Mouse (Mus musculus) heart, embryonic 11.5 days (tissue): ENCODE results near the gene Pced1b. TPM values are rescaled to one million over a fixed set of nuclear protein-coding genes. Genes with fewer than 3 reads are reported as not detected.

Source experiments
- ATAC-seq: fragments of 200-750 bp; cut with Nextera tagmentation; replicated peaks from 2 replicates; pipeline ENCODE4 v1.8.0; 2017; ENCODE audit warnings: moderate library complexity; ENCODE audit not compliant: insufficient number of reproducible peaks, low FRiP score, low TSS enrichment
- H3K27ac ChIP-seq: fragments of 300-500 bp; sonication (generic); 2 replicates; pipeline ENCODE4 v1.5.1; 2014; ENCODE audit warnings: mild to moderate bottlenecking, low read depth, low read length
- H3K27me3 ChIP-seq: fragments of 300-500 bp; sonication (generic); 2 replicates; pipeline ENCODE4 v1.6.1; 2014; ENCODE audit warnings: mild to moderate bottlenecking, low read length, mixed read lengths; ENCODE audit not compliant: control insufficient read depth, insufficient read depth
- H3K36me3 ChIP-seq: fragments of 300-500 bp; sonication (generic); 2 replicates; pipeline ENCODE4 v1.6.1; 2014; ENCODE audit warnings: mild to moderate bottlenecking, low read length, moderate library complexity, mixed read lengths; ENCODE audit not compliant: control insufficient read depth, insufficient read depth
- H3K4me1 ChIP-seq: fragments of 300-500 bp; sonication (generic); 2 replicates; pipeline ENCODE4 v1.6.1; 2014; ENCODE audit warnings: low read length; ENCODE audit not compliant: control insufficient read depth, insufficient read depth
- H3K4me2 ChIP-seq: fragments of 300-500 bp; sonication (generic); 2 replicates; pipeline ENCODE4 v1.6.1; 2014; ENCODE audit warnings: mild to moderate bottlenecking, moderate library complexity
- H3K4me3 ChIP-seq: fragments of 300-500 bp; sonication (generic); 2 replicates; pipeline ENCODE4 v1.5.1; 2014; ENCODE audit warnings: low read depth, low read length
- H3K9ac ChIP-seq: fragments of 300-500 bp; sonication (generic); 2 replicates; pipeline ENCODE4 v1.6.1; 2014; ENCODE audit warnings: mild to moderate bottlenecking, low read depth, low read length, moderate library complexity
- H3K9me3 ChIP-seq: fragments of 300-500 bp; sonication (generic); replicated peaks from 2 replicates; pipeline ENCODE4 v1.6.1; 2016; ENCODE audit warnings: low read length; ENCODE audit not compliant: control insufficient read depth
- WGBS: fragments of 180-500 bp; shearing (Covaris S2); extraction: QIAGEN DNeasy Blood & Tissue Kit; methylation state at CpG from one replicate; pipeline ENCODE4 v1.1.7; 2014; ENCODE audit not compliant: insufficient replicate concordance; 5-methylcytosine and 5-hydroxymethylcytosine counted together
- polyA plus RNA-seq: library from polyadenylated mRNA; unstranded; fragments of >200 nt; fragmentation: Nextera tagmentation; extraction: Ambion mirVana; gene quantifications from 2 replicates; pipeline ENCODE4 v1.2.1, GENCODE M21; 2014

The Pced1b gene
- polyA plus RNA-seq, 1 experiment from 2014 or later, result 3.4 TPM

- H3K27me3 ChIP-seq, result no peaks in the 10 kb centered on the region
- no peak for ATAC-seq
- H3K27ac ChIP-seq, result no peak overlapping the region
- no peak overlapping the region for H3K4me2 ChIP-seq
- H3K9ac ChIP-seq, result no peak overlapping the region
- no peaks in the 10 kb centered on the region; the same call in 1 of the 2 replicates for H3K4me1 ChIP-seq
- H3K9me3 ChIP-seq, result no peaks in the 10 kb centered on the region
- 62% methylated on average over 3 of the region's 3 CpGs for WGBS
- no peaks in the 10 kb centered on the region for H3K36me3 ChIP-seq
- no peak overlapping the region for H3K4me3 ChIP-seq
Observed at GRCm38 (mm10) chr15:97421533-97421932, 174.6 kb downstream of the Pced1b start.

- no peak overlapping the region for H3K27ac ChIP-seq
Observed at GRCm38 (mm10) chr15:97422212-97422944, 175.5 kb downstream of the Pced1b start.

GRCm38 (mm10) chr15:97424375-97424774 is 177.5 kb downstream of the Pced1b start:
- ATAC-seq, result no peak
- no peak overlapping the region for H3K9ac ChIP-seq
- H3K4me2 ChIP-seq, result no peak overlapping the region
- H3K4me3 ChIP-seq, result no peak overlapping the region
- no peaks in the 10 kb centered on the region for H3K9me3 ChIP-seq
- 54% methylated on average over 7 of the region's 7 CpGs for WGBS
- H3K4me1 ChIP-seq, result no peaks in the 10 kb centered on the region; the same call in 1 of the 2 replicates
- no peaks in the 10 kb centered on the region for H3K36me3 ChIP-seq
- no peak overlapping the region for H3K27ac ChIP-seq
- H3K27me3 ChIP-seq, result no peaks in the 10 kb centered on the region

More at GRCm38 (mm10) chr15:97422212-97422944, 175.5 kb downstream of the Pced1b start:
- no peak for ATAC-seq
- Histone ChIP-seq H3K36me3 (no peaks in the 10 kb centered on the region), H3K4me3 (no peak overlapping the region), H3K27me3 (no peaks in the 10 kb centered on the region), H3K4me1 (no peaks in the 10 kb centered on the region; the same call in 1 of the 2 replicates), H3K9ac (no peak overlapping the region), H3K4me2 (no peak overlapping the region), H3K9me3 (no peaks in the 10 kb centered on the region)
- WGBS, result 68% methylated on average over 4 of the region's 4 CpGs

GRCm38 (mm10) chr15:97424961-97425360 is 178.1 kb downstream of the Pced1b start:
- no peaks in the 10 kb centered on the region for H3K9me3 ChIP-seq
- no peak overlapping the region for H3K9ac ChIP-seq
- 62% methylated on average over 3 of the region's 3 CpGs for WGBS
- H3K36me3 ChIP-seq, result no peaks in the 10 kb centered on the region
- H3K4me3 ChIP-seq, result no peak overlapping the region
- no peak overlapping the region for H3K27ac ChIP-seq
- H3K4me1 ChIP-seq, result no peaks in the 10 kb centered on the region; the same call in 1 of the 2 replicates
- H3K4me2 ChIP-seq, result no peak overlapping the region
- H3K27me3 ChIP-seq, result no peaks in the 10 kb centered on the region
- ATAC-seq, result no peak

GRCm38 (mm10) chr15:97429201-97429900 is 182.4 kb downstream of the Pced1b start:
- H3K4me2 ChIP-seq, result no peak overlapping the region
- no peaks in the 10 kb centered on the region; the same call in 1 of the 2 replicates for H3K4me1 ChIP-seq
- no peaks in the 10 kb centered on the region for H3K36me3 ChIP-seq
- ATAC-seq, result no peak
- H3K9ac ChIP-seq, result no peak overlapping the region
- 81% methylated on average over 12 of the region's 12 CpGs for WGBS
- no peaks in the 10 kb centered on the region for H3K9me3 ChIP-seq
- H3K27me3 ChIP-seq, result no peaks in the 10 kb centered on the region
- no peak overlapping the region for H3K4me3 ChIP-seq
- H3K27ac ChIP-seq, result no peak overlapping the region

- Histone ChIP-seq H3K4me3 (no peak overlapping the region), H3K4me2 (no peak overlapping the region), H3K9ac (no peak overlapping the region), H3K27me3 (no peaks in the 10 kb centered on the region), H3K36me3 (no peaks in the 10 kb centered on the region), H3K9me3 (no peaks in the 10 kb centered on the region), H3K27ac (no peak overlapping the region), H3K4me1 (no peaks in the 10 kb centered on the region)
- no peak for ATAC-seq
- WGBS, result 74% methylated on average over 6 of the region's 6 CpGs
Observed at GRCm38 (mm10) chr15:97431533-97431932, 184.6 kb downstream of the Pced1b start.

GRCm38 (mm10) chr15:97432221-97432620 is 185.3 kb downstream of the Pced1b start:
- no peaks in the 10 kb centered on the region for H3K4me1 ChIP-seq
- no peaks in the 10 kb centered on the region for H3K9me3 ChIP-seq
- no peak overlapping the region for H3K4me2 ChIP-seq
- ATAC-seq, result no peak
- no peak overlapping the region for H3K27ac ChIP-seq
- H3K9ac ChIP-seq, result no peak overlapping the region
- 20% methylated on average over 4 of the region's 4 CpGs for WGBS
- no peak overlapping the region for H3K4me3 ChIP-seq
- no peaks in the 10 kb centered on the region for H3K27me3 ChIP-seq
- no peaks in the 10 kb centered on the region for H3K36me3 ChIP-seq
